Mouse (Mus musculus) spleen, adult 2 months (tissue): ENCODE measurements around the gene Ly75. TPM values are rescaled to one million over a fixed set of nuclear protein-coding genes. Genes with fewer than 3 reads are reported as not detected.

Experiments
- DNase-seq, 2 experiments: peaks; one replicate each; pipeline versions ENCODE4 v3.0.0 to v3.0.0-alpha.2; 2012 to 2021; ENCODE audit warnings: low spot score in 2 of 2, low read depth in 1 of 2
- H3K27ac ChIP-seq: fragments of 200-500 bp; 2 replicates; pipeline ENCODE4 v1.5.1; 2012; ENCODE audit warnings: low read length, inconsistent platforms; ENCODE audit not compliant: insufficient read depth
- H3K27me3 ChIP-seq: fragments of 200-500 bp; 2 replicates; pipeline ENCODE4 v1.6.1; 2012; ENCODE audit warnings: mild to moderate bottlenecking, moderate library complexity, low read length, inconsistent platforms; ENCODE audit not compliant: control insufficient read depth, insufficient read depth
- H3K36me3 ChIP-seq: fragments of 200-500 bp; 2 replicates; pipeline ENCODE4 v1.6.1; 2012; ENCODE audit warnings: mild to moderate bottlenecking, low read length, inconsistent platforms; ENCODE audit not compliant: control insufficient read depth, insufficient read depth
- H3K4me1 ChIP-seq: fragments of 200-500 bp; 2 replicates; pipeline ENCODE4 v1.6.1; 2011; ENCODE audit warnings: inconsistent platforms; ENCODE audit not compliant: control insufficient read depth, insufficient read depth, insufficient read length
- H3K4me3 ChIP-seq: fragments of 200-500 bp; 2 replicates; pipeline ENCODE4 v1.5.1; 2011; ENCODE audit warnings: mild to moderate bottlenecking, inconsistent platforms; ENCODE audit not compliant: insufficient read depth, insufficient read length; ENCODE audit errors: extremely low read depth
- CTCF ChIP-seq: fragments of 200-500 bp; IDR thresholded peaks from 2 replicates; pipeline ENCODE4 v1.5.1; 2011; ENCODE audit warnings: mild to moderate bottlenecking, inconsistent platforms; ENCODE audit not compliant: insufficient read depth, insufficient read length, insufficient replicate concordance; ENCODE audit errors: extremely low read depth
- POLR2A ChIP-seq: fragments of 200-500 bp; IDR thresholded peaks from 2 replicates; pipeline ENCODE4 v1.6.1; 2011; ENCODE audit warnings: low read depth, low read length, inconsistent platforms
- WGBS: fragments of 180-500 bp; shearing (Covaris S2); methylation state at CpG from one replicate; pipeline ENCODE4 v1.1.7; 2018; 5-methylcytosine and 5-hydroxymethylcytosine counted together
- polyA plus RNA-seq: library from polyadenylated mRNA; depleted of rRNA; stranded (reverse); fragments of >200 nt; gene quantifications from 2 replicates; pipeline ENCODE4 v1.2.3, GENCODE M21; 2012

Ly75 gene
- polyA plus RNA-seq, 1 experiment, result 2.3 TPM

DNA sequence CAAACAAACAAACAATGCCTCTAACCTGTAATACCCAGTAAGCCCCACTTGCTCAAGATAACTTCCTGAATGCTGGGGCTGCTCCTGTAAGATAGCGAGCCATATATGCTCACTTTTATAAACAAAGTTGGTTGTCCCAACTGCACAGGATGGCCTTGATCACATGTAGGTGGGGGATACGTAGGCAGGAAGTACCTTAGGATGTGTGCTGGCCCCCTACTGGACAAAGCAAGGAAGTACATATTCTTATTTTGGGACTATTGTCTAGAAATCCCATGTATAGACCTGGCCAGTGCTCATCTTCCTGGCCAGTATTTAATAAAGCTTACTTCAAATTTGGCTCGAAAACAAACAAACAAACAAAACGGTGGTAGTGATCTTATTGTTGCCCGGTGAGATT is 59.7 kb downstream of the Ly75 start:
- H3K4me3 ChIP-seq, result no peak overlapping the region
- WGBS, result 77% methylated on average over 5 of the region's 5 CpGs
- DNase-seq, result peak in 1 of 2 experiments; percentile 7
- no peak overlapping the region for H3K27ac ChIP-seq
- H3K4me1 ChIP-seq, result no peaks in the 10 kb centered on the region
- peaks cover 8% of the 10 kb centered on the region for H3K36me3 ChIP-seq
- TF ChIP-seq POLR2A (no peak), CTCF (peak; percentile 20; the same call in 1 of the 2 replicates)
- no peaks in the 10 kb centered on the region for H3K27me3 ChIP-seq

DNA sequence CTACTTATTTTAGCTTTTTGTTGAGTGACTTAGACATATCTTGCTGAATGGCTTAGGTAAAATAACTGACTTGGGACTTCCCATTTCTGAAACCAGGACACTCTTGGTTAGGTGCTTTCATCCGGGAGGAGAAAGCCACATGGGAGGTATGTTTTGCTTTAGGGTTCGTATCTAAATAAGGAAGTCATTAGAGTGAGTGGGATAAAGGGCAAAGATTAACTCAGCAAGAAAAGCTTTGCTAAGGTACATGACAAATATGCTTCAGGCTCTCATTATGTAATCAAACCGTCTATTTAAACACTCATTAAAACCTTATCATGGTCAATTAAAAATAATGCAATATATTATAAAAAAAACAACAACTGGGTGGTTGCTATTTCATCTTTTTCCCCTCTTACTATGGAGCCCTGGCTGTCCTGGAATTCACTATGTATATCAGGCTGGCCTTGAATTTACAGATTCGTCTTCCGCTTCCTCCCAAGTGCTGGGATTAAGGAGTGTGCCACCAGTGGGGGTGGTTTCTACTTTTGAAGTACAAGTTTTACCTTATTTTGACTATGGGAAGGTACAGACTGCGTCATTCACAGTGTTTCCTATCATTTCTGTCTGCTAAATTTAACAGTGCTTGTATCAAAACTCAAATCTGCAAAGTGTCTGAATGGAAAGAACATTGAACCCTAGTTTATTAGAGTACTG is 60.9 kb downstream of the Ly75 start:
- TF ChIP-seq CTCF, result no peak
- DNase-seq, result no peak
- 81% methylated on average over 6 of the region's 6 CpGs for WGBS
- no peaks in the 10 kb centered on the region for H3K4me1 ChIP-seq
- H3K27ac ChIP-seq, result no peak overlapping the region
- peaks cover 4% of the 10 kb centered on the region; the same call in 1 of the 2 replicates for H3K36me3 ChIP-seq
- no peak overlapping the region for H3K4me3 ChIP-seq
- no peaks in the 10 kb centered on the region for H3K27me3 ChIP-seq

DNA sequence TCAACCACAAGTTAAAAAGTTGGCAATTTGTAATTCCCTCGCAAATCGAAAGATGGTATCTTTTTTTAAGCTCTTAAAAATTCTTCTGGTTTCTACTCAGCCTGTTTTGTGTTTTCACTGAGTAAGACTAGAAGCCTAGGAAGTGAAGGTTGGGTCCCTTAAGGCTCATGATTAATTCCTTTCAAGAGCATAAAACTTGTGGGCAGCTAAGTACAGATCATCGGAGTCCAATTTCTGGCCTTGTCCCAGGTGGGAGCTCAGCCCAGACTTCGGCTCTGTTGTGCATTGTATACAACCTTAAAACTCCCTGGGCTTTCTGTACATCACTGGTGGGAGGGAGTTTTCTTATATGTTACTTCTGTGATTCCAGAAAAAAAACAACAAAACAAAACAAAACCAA is 79.3 kb downstream of the Ly75 start:
- H3K4me3 ChIP-seq, result no peak overlapping the region
- TF ChIP-seq POLR2A, result no peak
- no peak overlapping the region for H3K27ac ChIP-seq
- no peaks in the 10 kb centered on the region for H3K27me3 ChIP-seq
- H3K36me3 ChIP-seq, result peaks cover 8% of the 10 kb centered on the region
- WGBS, result 91% methylated on average over 4 of the region's 4 CpGs
- H3K4me1 ChIP-seq, result no peaks in the 10 kb centered on the region
- DNase-seq, result no peak

DNA sequence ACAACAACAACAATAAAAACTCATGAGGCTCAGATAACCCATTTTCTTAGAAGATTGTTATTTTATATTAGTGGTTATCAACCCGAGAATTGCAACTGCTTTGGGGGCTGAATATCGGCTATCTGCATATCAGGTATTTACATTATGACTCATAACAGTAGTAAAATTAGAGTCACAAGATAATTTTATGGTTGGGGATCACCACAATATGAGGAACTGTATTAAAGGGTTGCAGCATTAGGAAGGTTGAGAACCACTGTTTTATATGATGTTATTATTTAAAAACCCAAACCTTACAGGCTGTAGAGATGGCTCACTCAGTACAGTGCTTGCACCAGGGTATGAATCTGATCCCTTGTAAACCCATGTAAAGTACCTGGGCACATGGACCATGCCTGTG is 83.8 kb downstream of the Ly75 start:
- WGBS, result 78% methylated on average over 2 of the region's 2 CpGs
- TF ChIP-seq CTCF (no peak), POLR2A (no peak)
- Histone ChIP-seq H3K4me3 (no peak overlapping the region), H3K36me3 (peaks cover 2% of the 10 kb centered on the region; the same call in 1 of the 2 replicates), H3K27me3 (no peaks in the 10 kb centered on the region), H3K27ac (no peak overlapping the region), H3K4me1 (no peaks in the 10 kb centered on the region)
- no peak for DNase-seq

DNA sequence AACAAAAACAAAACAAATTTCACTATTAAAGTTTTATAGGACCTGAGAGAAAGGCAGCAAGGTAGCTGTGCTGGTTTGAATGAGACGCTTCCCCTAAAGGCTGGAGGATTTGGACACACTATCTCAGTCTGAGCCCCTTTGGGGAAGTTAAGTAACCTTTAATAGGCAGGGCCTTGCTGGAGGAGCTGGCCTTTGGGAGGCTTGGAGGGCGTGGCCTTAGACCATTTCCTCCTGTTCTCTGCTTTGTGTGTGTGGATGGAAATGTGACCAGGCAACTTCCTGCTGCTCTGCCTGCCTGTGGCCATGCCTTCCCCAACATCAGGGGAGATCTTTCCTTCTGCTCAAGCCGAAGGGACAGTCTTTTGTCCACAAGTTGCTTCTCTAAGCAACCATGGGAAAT is 84.8 kb downstream of the Ly75 start:
- WGBS, result 81% methylated on average over 3 of the region's 3 CpGs
- no peak overlapping the region for H3K4me3 ChIP-seq
- H3K27me3 ChIP-seq, result no peaks in the 10 kb centered on the region
- no peak for DNase-seq
- TF ChIP-seq POLR2A (no peak), CTCF (no peak)
- peaks cover 2% of the 10 kb centered on the region; the same call in 1 of the 2 replicates for H3K36me3 ChIP-seq
- H3K4me1 ChIP-seq, result no peaks in the 10 kb centered on the region
- H3K27ac ChIP-seq, result no peak overlapping the region

DNA sequence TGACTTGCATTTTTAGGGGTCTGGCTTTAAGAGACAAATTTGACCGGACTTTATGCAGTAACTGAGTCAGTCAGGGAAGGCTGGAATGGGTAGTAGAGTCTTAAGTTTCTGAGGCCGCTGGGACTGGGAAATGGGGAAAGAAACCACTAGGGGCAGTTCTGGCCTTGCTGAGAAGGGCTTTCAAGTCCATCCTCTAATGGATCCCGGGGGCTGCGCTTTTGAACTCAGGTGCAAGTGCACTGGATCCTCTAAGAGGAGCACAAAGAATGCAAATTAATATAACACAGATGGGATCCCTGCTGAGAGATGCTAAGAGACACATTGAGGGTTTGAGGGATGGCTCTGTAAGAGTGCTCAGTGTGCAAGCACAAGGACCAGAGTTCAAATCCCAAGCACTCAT is 91.7 kb downstream of the Ly75 start:
- Histone ChIP-seq H3K4me1 (0 out of 2 replicates have a peak, but pooled peaks cover 5% of the 10 kb centered on the region), H3K36me3 (no peaks in the 10 kb centered on the region), H3K27ac (no peak overlapping the region), H3K27me3 (no peaks in the 10 kb centered on the region), H3K4me3 (no peak overlapping the region)
- no peak for DNase-seq
- WGBS, result 91% methylated on average over 4 of the region's 4 CpGs
- no peak for TF ChIP-seq CTCF
- TF ChIP-seq POLR2A, result no peak

DNA sequence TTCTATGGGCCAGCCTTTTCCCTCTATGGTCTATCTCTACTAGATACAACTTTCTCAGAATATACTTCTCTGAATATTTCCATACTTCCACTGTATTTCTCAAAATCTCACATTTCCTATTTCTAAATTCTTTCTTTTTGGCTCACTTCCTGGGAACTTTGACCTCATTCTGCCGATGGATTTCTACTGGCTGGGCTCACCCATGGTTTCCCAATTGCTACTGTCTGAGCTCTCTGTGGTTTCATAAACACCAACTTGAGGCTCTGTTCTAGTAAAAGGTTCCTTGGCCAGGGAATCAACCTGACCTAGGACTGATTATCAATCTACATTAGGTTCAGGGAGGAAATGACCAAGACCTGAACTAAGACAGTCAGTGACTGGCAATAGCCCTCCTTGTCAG is 93.7 kb downstream of the Ly75 start:
- Histone ChIP-seq H3K4me1 (0 out of 2 replicates have a peak, but pooled peaks cover 5% of the 10 kb centered on the region), H3K36me3 (no peaks in the 10 kb centered on the region), H3K27ac (no peak overlapping the region), H3K4me3 (no peak overlapping the region), H3K27me3 (no peaks in the 10 kb centered on the region)
- TF ChIP-seq CTCF (no peak), POLR2A (no peak)
- no peak for DNase-seq
- 60% methylated on average over 1 of the region's 1 CpGs for WGBS
